Comparison of ENCODE assay signal across 7 mouse cellular contexts in genomic region chr5:24596519-24597171, GRCm38 (mm10). TPM values are rescaled to one million over a fixed set of nuclear protein-coding genes. Genes with fewer than 3 reads are reported as not detected.
DNase-seq lines count a peak whose midpoint lies in the region.

No protein-coding gene starts in this region.

- intact Hi-C loops in left cerebral cortex, postnatal 10 days (cut with DNase I), result loop anchor here (5.0 kb wide), 1 partner anchor 56 kb away; no protein-coding TSS in a partner anchor

- DNase-seq in spleen, adult 18-20 months, result peak; percentile 29 to 32
- no peak for DNase-seq in spleen, postnatal 14 days (ENCODE audit: low spot score in 2 of 2)
- DNase-seq in embryo, embryonic 11 days, result peak; percentile 78
- DNase-seq in heart, postnatal 4 days, result peak; percentile 30
- DNase-seq in left cerebral cortex, postnatal 10 days (ENCODE audit: extremely low spot score in 1 of 2, low spot score in 2 of 2), result peak; percentile 72 to 87
- peak; percentile 37 for DNase-seq in neural tube, embryonic 10.5 days (ENCODE audit: extremely low spot score, low spot score)
- DNase-seq in thymus, postnatal 4 days, result no peak

RNA-seq across cellular contexts. Expression of gene Chpf2, which starts 10.1 kb away (rescaled TPM):
- total RNA-seq in heart, postnatal 4 days (2021), result 10 to 100 TPM; 19.9 to 21.6 TPM
- total RNA-seq in left cerebral cortex, postnatal 10 days (2021), result 10 to 100 TPM; 55.9 to 59.7 TPM

RNA-seq across cellular contexts. Expression of gene Abcf2, which starts 19.4 kb away (rescaled TPM):
- 10 to 100 TPM; 47.4 to 49.3 TPM for total RNA-seq in heart, postnatal 4 days (2021)
- total RNA-seq in left cerebral cortex, postnatal 10 days (2021), result 10 to 100 TPM; 56.0 to 58.9 TPM

RNA-seq across cellular contexts. Expression of gene Smarcd3, which starts 27.6 kb away (rescaled TPM):
- 10 to 100 TPM; 89.7 to 96.9 TPM for total RNA-seq in heart, postnatal 4 days (2021)
- 100 to 1,000 TPM; 125 to 134 TPM for total RNA-seq in left cerebral cortex, postnatal 10 days (2021)

RNA-seq across cellular contexts. Expression of gene 4931409K22Rik, which starts 40.0 kb away (rescaled TPM):
- not detected for total RNA-seq in heart, postnatal 4 days (2021)
- total RNA-seq in left cerebral cortex, postnatal 10 days (2021), result not detected

RNA-seq across cellular contexts. Expression of gene Asb10, which starts 55.9 kb away (rescaled TPM):
- total RNA-seq in heart, postnatal 4 days (2021), result 10 to 100 TPM; 19.8 to 23.1 TPM
- under 1 TPM; 0.24 to 0.45 TPM for total RNA-seq in left cerebral cortex, postnatal 10 days (2021)

Comparison
In these comparisons a context has a peak if more than half of its experiments do, and no peak if none do; other contexts are left out.
1. DNase-seq: peak in spleen, adult 18-20 months (2 of 2), embryo, embryonic 11 days (single experiment), heart, postnatal 4 days (single experiment), left cerebral cortex, postnatal 10 days (2 of 2) and neural tube, embryonic 10.5 days (single experiment); none in spleen, postnatal 14 days (0 of 2) and thymus, postnatal 4 days (single experiment).